Mouse (Mus musculus) C2C12 (cell line): ENCODE results near the gene Cspg4. TPM values are rescaled to one million over a fixed set of nuclear protein-coding genes. Genes with fewer than 3 reads are reported as not detected.

Source experiments
- H3K27me3 ChIP-seq: one replicate; pipeline ENCODE4 v1.6.1; 2011; ENCODE audit not compliant: control insufficient read depth, insufficient read depth, insufficient read length
- H3K36me3 ChIP-seq: one replicate; pipeline ENCODE4 v1.6.1; 2011; ENCODE audit not compliant: control insufficient read depth, insufficient read depth
- H3K4me3 ChIP-seq: one replicate; pipeline ENCODE4 v1.5.1; 2011; ENCODE audit warnings: mild to moderate bottlenecking, control low read depth; ENCODE audit not compliant: poor library complexity, insufficient read depth, severe bottlenecking
- H3K79me2 ChIP-seq: one replicate; pipeline ENCODE4 v1.6.1; 2011; ENCODE audit not compliant: control insufficient read depth, insufficient read depth
- H3K79me3 ChIP-seq: one replicate; pipeline ENCODE4 v1.6.1; 2011; ENCODE audit warnings: low read depth, control low read depth
- H3ac ChIP-seq: one replicate; pipeline ENCODE3; 2011; ENCODE audit warnings: low read depth; ENCODE audit not compliant: control insufficient read depth, insufficient read length
- CEBPB ChIP-seq: IDR thresholded peaks from one replicate; pipeline ENCODE4 v1.6.1; 2011; ENCODE audit warnings: low read depth, mild to moderate bottlenecking, control low read depth, moderate library complexity
- CTCF ChIP-seq: IDR thresholded peaks from one replicate; pipeline ENCODE4 v1.5.1; 2011; ENCODE audit not compliant: control insufficient read depth, insufficient read depth, insufficient read length
- FOSL1 ChIP-seq: IDR thresholded peaks from one replicate; pipeline ENCODE4 v1.8.0; 2011; ENCODE audit warnings: mild to moderate bottlenecking, low read length; ENCODE audit not compliant: poor library complexity, insufficient read depth, severe bottlenecking
- MAX ChIP-seq: IDR thresholded peaks from one replicate; pipeline ENCODE4 v1.6.1; 2011; ENCODE audit warnings: mild to moderate bottlenecking, control low read depth
- MYOD1 ChIP-seq: IDR thresholded peaks from one replicate; pipeline ENCODE4 v1.6.1; 2011; ENCODE audit warnings: low read depth; ENCODE audit not compliant: control insufficient read depth, insufficient read length
- MYOG ChIP-seq: IDR thresholded peaks from one replicate; pipeline ENCODE4 v1.6.1; 2011; ENCODE audit not compliant: control insufficient read depth, insufficient read length; ENCODE audit errors: extremely low read depth
- USF1 ChIP-seq: IDR thresholded peaks from one replicate; pipeline ENCODE4 v1.6.1; 2011; ENCODE audit warnings: low read depth, mild to moderate bottlenecking, control low read depth, moderate library complexity
- polyA plus RNA-seq: library from polyadenylated mRNA; unstranded; fragments of >200 nt; fragmentation: generic; extraction: Trizol; gene quantifications from one replicate; pipeline ENCODE4 v1.2.1, GENCODE M21; 2012; ENCODE audit warnings: missing spikeins

Gene Cspg4
- polyA plus RNA-seq, 1 experiment: 42.8 TPM

DNA sequence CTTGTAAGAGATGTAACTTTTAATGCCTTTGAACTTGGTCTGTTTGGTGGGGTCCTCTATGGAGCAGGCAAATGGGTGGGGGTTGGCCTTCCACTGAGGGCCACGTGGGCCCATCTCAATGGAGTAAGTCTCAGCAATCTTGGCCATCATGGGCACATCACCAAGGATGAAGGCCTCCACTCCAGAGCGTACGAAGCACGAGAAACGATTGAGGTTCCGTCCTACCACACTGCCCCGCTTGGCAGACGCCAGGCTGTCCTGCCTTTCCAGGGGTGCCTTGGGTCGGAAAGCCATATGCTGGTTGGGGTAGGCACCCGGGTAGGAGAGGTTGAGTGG is 61.2 kb downstream of the Cspg4 start:
- no peak overlapping the region for H3ac ChIP-seq
- H3K79me2 ChIP-seq: peaks cover 48% of the 10 kb centered on the region
- TF ChIP-seq USF1: no peak
- TF ChIP-seq MAX: no peak
- TF ChIP-seq MYOD1: no peak
- no peak for TF ChIP-seq FOSL1
- no peak for TF ChIP-seq CTCF
- TF ChIP-seq MYOG: no peak
- H3K4me3 ChIP-seq: no peak overlapping the region
- no peaks in the 10 kb centered on the region for H3K27me3 ChIP-seq
- H3K79me3 ChIP-seq: peaks cover 3% of the 10 kb centered on the region
- H3K36me3 ChIP-seq: peaks cover 15% of the 10 kb centered on the region

DNA sequence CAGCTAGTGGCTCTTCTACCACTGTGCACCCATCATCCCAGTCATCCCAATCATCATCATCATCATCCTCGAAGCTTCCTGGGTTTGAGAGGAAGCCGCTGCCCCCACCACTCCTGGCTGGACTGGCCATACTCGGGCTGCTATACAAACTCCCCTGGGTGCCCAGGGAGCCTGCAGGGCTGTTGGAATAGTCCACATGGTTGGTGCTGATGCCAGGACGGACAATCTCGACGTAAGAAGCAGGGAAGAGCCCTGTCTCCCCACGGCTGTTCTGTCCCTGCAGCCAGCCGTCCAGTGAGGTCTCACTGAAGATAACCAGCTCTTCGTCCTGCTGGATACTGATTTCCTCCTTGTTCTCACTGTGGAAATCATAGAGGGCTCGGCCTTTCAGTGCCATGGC is 61.6 kb downstream of the Cspg4 start:
- Histone ChIP-seq H3K4me3 (no peak overlapping the region), H3K79me2 (peaks cover 48% of the 10 kb centered on the region), H3K36me3 (peaks cover 12% of the 10 kb centered on the region), H3K79me3 (peaks cover 3% of the 10 kb centered on the region), H3ac (no peak overlapping the region), H3K27me3 (no peaks in the 10 kb centered on the region)
- no peak for TF ChIP-seq USF1
- no peak for TF ChIP-seq FOSL1
- no peak for TF ChIP-seq CEBPB
- no peak for TF ChIP-seq CTCF
- TF ChIP-seq MAX: no peak
- TF ChIP-seq MYOD1: no peak
- no peak for TF ChIP-seq MYOG

DNA sequence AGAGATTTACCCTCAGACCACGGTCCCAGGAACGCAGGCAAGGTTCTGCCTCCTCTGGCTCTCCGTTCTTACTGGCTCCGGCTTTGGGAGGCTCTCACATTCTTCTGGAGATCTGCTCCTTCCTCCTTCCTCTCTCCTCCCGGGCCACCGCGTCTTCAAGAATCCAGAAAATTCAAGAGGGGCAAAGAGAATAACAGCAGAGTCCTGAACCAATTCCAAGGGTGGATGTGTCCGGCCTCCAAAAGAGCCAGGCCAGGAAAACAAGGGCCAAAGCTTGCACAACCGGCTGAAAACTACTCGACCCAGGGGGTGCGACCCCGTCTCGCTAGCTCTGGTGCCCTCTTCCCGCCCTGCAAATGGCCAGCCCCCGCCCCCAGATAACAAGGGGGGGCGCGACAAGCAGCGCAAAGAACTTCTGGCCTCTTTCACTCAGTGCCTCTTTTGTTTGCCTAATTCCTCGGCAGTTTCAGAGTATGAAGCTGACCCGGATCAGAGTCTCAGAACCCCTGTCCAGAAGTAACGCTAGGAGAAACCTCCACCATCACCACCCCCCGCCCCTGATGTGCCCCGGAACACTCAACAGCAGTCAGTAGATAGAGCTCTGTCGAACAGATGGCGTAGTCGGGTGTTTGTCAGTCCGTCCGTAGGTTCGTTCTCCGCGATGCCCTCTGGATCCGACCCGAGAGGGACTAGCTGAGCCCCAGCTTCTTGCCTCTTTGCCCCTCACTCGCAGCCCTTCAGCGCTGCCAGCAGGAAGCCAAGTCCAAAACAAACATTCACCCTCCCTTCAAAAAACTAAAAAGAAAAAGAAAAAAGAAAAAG is 62.6 kb downstream of the Cspg4 start:
- no peak for TF ChIP-seq MAX
- no peak for TF ChIP-seq FOSL1
- no peak for TF ChIP-seq USF1
- no peak for TF ChIP-seq CTCF
- TF ChIP-seq MYOD1: no peak
- TF ChIP-seq CEBPB: no peak
- H3K79me3 ChIP-seq: peaks cover under 1% of the 10 kb centered on the region
- peak overlapping the region; percentile 65 for H3ac ChIP-seq
- H3K79me2 ChIP-seq: peaks cover 48% of the 10 kb centered on the region
- peak overlapping the region; percentile 49 for H3K4me3 ChIP-seq
- peaks cover 4% of the 10 kb centered on the region for H3K36me3 ChIP-seq
- H3K27me3 ChIP-seq: no peaks in the 10 kb centered on the region

DNA sequence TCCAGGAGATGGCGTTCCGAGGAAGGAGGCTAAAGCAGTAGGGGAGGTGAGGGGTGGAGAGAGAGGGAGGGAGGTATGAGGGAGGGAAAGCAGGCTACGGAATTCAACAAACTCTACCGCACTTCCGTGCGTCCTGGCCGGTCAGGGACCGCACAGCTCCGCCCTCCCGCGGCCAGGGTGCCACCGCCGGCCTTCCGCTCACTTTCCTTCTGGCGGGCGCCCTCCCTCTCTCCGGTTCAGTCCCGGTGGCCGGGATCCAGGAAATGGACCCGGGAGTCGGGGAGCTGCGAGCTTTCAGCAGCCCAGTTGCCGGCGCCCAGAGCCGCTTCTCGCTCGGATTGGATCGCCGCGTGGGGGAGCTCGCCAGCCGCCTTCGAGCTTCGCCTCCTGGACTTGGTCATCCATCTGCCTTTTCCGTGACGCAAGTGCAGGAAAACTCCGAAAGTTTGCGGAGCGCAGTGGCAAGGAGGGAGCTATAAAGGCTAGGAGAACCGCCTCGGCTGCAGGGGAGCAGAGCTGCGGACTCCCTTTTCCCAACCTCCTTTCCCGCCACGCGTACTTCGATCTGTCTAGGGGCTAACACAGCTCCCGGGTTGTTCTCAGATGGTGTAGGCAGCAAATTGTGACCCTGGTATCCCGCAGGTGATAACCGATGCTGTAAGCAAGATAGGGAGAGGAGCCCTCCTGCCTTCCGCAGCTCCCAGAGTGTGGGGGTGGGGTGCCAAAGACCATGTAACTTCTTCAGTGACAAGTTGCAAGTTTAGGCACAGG is 63.4 kb downstream of the Cspg4 start, which contains the start of gene Snx33:
Gene Snx33 (minus strand): TSS at position 331 of the 771 bp plus-strand sequence.
- Histone ChIP-seq H3K27me3 (no peaks in the 10 kb centered on the region), H3K79me2 (peaks cover 40% of the 10 kb centered on the region), H3ac (peak within 1 kb of the TSS; percentile 82), H3K36me3 (no peaks in the 10 kb centered on the region), H3K79me3 (no peaks in the 10 kb centered on the region), H3K4me3 (peak within 1 kb of the TSS; percentile 49)
- TF ChIP-seq USF1: no peak
- no peak for TF ChIP-seq MYOG
- peak; percentile 36 for TF ChIP-seq CTCF
- TF ChIP-seq MYOD1: no peak
- TF ChIP-seq MAX: no peak
- no peak for TF ChIP-seq FOSL1
- peak; percentile 42 for TF ChIP-seq CEBPB

DNA sequence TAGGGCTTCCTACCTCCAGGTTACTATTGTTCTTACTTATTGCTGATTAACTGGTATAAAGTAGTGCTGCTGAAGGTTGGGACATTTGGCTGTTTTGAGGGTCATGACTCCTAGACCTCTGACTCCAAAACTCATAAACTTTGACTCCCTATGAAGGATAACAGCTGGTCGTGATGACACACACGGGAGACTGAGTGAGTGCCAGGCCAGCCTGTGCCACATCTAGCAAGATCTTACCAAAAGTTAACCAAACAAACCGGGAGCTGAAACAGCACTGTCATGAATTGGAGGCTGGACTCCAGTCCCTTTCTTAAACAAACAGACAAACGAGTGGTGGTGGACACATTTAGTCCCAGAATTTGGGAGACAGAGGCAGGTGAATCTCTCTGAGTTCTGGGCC is 64.7 kb downstream of the Cspg4 start:
- H3K79me2 ChIP-seq: peaks cover 28% of the 10 kb centered on the region
- H3K79me3 ChIP-seq: no peaks in the 10 kb centered on the region
- TF ChIP-seq MYOD1: peak; percentile 7
- no peak for TF ChIP-seq USF1
- no peak for TF ChIP-seq CTCF
- no peak overlapping the region for H3K4me3 ChIP-seq
- no peaks in the 10 kb centered on the region for H3K36me3 ChIP-seq
- H3ac ChIP-seq: no peak overlapping the region
- no peaks in the 10 kb centered on the region for H3K27me3 ChIP-seq

DNA sequence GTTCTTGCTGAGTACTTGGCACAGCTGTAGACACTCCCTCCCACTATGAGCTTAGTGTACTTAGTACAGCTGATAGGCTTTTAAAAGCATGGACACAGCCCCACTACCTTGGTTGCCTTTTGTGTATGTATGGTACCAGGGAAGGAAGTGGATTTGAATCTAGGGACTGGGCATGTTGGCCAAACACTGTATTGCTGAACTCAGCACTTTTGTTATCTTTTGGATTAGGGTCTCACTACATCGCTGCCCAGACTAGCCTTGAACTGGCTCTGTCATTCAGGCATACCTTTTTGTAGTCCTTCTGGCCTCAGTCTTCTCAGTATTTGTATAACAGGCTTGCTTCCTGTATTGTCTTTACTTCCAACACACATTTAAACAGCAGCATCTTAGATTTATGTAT is 65.7 kb downstream of the Cspg4 start:
- Histone ChIP-seq H3K27me3 (no peaks in the 10 kb centered on the region), H3K4me3 (no peak overlapping the region), H3K79me2 (peaks cover 22% of the 10 kb centered on the region), H3ac (no peak overlapping the region), H3K36me3 (no peaks in the 10 kb centered on the region), H3K79me3 (no peaks in the 10 kb centered on the region)
- no peak for TF ChIP-seq CTCF
- no peak for TF ChIP-seq CEBPB
- TF ChIP-seq USF1: no peak
- no peak for TF ChIP-seq MYOG
- no peak for TF ChIP-seq MAX
- no peak for TF ChIP-seq MYOD1
- no peak for TF ChIP-seq FOSL1
